Mouse (Mus musculus): ENCODE measurements at regions not wholly inside any gene's neighbourhood (a gene's known extent, or its start where the extent isn't known, plus 50 kb on each side); places are given as distances from the start of the nearest gene placed in this dataset.

DNA sequence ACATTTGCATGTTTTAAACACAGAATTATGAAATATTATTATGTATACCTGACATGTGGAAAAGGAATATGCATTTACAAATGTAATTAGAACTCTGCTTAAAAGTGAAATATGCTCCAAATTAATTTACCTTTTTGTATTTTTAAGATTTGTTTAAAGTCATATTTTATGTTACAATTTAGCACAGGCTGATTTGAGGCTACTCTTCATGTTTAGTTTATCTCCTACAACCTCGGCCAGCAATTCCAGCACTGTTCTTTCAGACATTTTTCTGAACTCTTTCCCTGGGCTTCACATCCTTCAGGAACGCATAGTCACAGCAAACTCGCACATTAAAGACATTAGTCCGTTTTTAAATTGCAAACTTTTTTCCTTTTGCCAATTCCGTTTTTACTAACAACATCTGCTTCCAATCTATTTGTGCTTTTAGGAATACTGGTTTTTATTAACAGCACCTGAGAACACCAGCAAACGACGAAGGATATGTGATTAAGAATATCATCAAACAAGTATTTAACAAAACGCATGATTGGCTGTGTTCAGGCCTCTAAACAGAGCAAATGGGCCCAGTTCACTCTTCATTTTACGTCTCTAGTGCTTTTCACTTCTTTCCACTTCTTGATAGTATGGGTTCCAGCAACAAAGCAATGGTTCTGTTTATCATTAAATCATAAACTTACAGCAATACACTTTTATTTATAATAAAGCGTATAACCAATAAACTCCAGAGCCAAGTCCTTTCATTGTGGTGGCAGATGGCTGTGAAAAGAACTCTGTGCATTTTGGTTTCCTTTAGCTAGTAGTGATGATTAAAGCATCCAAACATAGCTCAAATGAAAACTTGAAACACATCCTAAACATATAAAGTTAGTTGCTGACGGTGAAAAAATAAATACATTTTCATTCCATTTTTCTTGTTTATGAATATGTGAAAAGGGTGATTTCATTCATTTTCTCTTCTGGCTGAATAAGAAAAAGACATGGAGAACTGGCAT is 251.3 kb upstream of the Nfe2l3 start:
- DNase-seq, result no peak
- intact Hi-C loops (cut with DNase I; ENCODE audit: low total_unique reads), result loop anchor here (10.0 kb wide), 2 partner anchors 824 to 1966 kb away; partner anchors contain the start of gene Igf2bp3

DNA sequence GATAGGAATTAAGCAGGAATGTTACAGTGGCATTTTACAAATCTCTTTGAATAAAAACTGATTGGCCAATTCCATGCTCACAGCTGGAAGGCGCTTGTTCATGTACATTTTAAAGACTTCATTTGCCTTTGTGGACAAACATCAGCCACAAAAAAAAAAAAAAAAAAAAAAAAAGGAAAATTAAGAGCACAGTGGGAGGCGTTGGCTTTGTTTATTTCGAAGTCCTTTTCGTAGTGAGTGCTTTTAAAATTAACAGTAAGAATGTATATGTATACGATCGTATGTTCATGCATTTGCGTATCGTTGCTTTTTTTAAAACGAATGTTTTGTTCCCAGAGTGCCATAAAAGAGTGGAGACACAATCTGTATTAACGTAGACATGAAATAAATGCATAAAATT is 250.6 kb upstream of the Nfe2l3 start:
- intact Hi-C loops (cut with DNase I; ENCODE audit: low total_unique reads), result loop anchor here (10.0 kb wide), 2 partner anchors 823 to 1967 kb away; partner anchors contain the start of gene Igf2bp3
- DNase-seq, result no peak

DNA sequence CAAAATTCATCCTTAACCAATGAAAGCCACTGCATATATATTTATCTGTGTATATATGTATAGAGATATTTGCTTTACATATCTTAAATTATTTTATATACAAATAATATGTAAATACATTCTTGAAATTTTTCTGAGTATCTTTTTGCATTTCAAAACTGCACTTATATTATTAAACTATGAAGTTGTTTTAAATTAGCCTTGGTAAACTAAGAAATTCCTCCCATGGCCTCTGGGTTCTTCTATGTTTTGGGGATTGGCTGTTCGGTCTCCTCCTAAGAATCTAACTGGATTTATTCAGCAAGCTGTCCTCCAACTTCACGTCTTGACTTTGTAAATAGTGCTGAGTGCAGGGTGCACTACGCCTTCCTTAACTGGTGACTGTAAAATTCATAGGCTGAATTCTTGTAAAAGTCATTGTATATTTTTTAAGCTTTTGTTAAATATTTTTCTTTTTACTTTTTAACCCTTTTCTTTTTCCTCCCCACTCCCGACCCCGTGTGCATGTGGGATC is 249.6 kb upstream of the Nfe2l3 start:
- intact Hi-C loops (cut with DNase I; ENCODE audit: low total_unique reads), result loop anchor here (10.0 kb wide), 2 partner anchors 822 to 1968 kb away; partner anchors contain the start of gene Igf2bp3
- no peak for DNase-seq

DNA sequence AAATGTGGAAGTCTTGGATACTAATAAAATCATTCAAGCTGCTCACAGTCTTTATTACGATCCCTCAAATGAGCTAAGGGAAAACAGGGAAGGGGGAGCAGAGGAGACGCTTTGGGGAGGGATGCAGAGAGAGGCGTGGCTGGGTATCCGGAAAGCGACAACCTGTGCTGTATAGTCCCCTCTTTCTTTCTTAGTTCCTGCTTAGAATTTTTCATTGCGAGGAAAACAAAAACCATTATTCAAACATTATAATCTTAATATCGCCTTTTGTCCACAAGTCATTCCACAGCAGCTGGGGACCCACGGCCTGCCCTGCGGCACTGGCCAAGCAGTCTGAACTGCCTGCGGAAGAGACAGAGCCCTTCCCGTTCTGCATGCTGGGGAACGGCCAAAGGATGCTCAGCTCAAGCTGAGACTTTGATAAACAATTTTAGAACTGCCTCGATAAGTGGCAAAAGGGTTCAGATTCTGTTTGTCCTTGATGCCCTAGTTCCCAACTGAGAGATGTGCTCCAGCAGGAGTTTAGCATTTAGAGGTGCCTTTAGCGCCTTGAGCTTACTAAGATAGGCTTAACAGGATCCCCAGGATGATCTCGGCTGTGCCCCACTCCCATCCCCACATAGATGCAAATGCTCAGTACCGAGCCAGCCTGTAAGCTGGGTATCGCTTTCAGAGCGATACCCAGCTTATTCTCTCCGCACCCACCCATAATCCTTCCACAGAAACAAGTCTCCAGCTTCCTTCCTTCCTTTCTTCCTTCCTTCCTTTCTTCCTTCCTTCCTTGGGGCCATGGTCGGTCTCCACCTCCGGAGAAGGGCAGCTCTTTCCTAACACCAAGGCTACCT is 248.7 kb upstream of the Nfe2l3 start:
- intact Hi-C loops (cut with DNase I; ENCODE audit: low total_unique reads), result loop anchor here (10.0 kb wide), 2 partner anchors 821 to 1969 kb away; partner anchors contain the start of gene Igf2bp3
- no peak for DNase-seq

DNA sequence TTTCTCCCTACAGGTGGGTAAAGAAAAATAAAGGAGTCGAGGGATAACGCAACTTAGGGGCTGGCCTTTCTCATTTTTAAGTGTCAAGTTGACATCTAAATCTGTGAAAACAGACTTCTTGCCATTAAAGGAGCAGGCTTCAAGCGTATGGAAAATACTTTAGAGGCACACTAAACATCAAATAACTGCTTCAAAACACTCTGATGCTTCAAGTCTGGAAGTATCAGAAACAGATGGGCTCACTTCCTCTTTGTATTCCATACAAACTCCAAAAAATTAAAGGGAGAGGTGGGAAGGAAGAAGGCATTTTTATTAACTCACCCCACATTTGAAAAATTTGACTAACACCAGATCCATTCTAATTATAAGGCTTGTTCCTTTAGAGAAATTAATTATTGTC is 248.0 kb upstream of the Nfe2l3 start:
- intact Hi-C loops (cut with DNase I; ENCODE audit: low total_unique reads), result loop anchor here (10.0 kb wide), 2 partner anchors 820 to 1970 kb away; partner anchors contain the start of gene Igf2bp3
- no peak for DNase-seq

DNA sequence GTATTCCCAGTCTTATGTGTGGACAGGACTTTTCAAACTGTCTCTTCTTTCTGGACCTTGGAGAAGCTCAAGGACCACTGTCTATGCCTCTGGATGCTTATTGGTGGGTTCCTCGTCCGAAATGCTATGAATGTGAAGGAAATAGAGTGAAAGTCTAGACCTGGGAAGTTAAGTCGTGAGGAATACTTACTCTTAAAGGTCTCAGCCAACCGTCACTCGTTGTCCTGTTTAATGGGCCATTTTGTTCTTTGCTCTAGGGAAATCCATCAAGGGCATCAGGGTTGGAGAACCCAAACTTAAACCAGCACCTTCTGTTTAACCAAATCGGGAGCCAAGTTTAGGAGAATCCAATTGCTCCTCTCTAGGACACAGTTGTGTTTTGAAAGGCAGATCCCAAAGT is 247.3 kb upstream of the Nfe2l3 start:
- intact Hi-C loops (cut with DNase I; ENCODE audit: low total_unique reads), result loop anchor here (10.0 kb wide), 2 partner anchors 820 to 1970 kb away; partner anchors contain the start of gene Igf2bp3
- DNase-seq, result no peak

DNA sequence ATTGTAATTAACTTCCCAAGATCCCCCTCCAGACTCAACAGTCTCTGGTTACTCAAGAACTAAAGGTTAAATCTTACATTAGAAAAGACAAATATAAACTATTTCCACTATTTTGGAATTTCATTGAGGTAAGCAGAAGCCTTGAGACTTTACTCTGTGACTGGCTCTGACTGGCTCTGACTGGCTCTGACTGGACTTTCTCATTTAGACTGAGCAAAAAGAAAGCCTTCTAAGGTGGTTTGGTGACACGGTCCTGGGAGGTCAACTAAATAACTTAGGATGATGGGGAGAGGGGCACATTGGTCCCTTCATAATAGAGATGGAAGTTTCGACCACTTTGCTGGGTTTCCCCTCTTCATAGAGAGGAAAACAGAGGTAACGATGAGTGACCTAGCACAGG is 243.3 kb upstream of the Nfe2l3 start:
- intact Hi-C loops (cut with DNase I; ENCODE audit: low total_unique reads), result loop anchor here (10.0 kb wide), 2 partner anchors 816 to 1974 kb away; partner anchors contain the start of gene Igf2bp3
- DNase-seq, result no peak

DNA sequence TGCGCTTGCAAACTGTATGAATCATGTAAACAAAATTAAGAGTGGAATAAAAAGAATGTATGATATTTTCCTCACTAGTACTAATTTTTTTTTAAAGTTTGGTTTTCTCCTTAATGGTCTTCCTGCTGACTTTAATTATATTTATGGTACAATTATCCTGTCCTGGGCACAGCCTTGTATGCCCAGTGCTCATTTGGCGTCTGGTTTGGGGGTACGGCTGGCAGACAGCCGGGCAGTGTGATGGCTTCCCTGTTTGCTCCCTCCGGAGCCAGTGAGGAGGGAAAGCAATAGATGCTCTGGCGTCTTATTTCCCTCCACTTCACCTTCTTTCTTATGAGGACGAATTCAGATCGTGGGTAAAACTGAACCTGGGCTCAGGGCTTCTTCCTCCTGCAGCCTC is 239.6 kb upstream of the Nfe2l3 start:
- intact Hi-C loops (cut with DNase I; ENCODE audit: low total_unique reads), result no loop called here
- DNase-seq, result no peak

DNA sequence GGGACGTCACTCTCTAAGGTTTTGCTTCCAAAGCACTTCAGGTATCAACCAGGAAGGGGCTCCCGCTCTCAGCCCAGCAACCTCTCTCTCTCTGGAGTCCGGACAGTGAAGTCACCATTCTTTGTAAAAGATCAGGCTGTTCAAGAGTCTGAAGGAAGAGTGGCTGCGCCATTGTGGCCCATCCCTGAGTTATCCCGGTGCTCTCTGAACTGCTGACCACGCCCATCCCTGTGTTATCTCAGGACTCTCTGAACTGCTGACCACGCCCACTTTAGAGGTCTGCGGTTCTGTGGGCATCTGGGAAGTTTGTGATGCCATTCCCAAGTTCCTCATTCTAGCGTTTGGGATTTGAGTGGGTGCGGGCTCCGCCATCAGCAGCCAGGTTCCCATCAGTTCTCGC is 239.1 kb upstream of the Nfe2l3 start:
- intact Hi-C loops (cut with DNase I; ENCODE audit: low total_unique reads), result no loop called here
- no peak for DNase-seq

DNA sequence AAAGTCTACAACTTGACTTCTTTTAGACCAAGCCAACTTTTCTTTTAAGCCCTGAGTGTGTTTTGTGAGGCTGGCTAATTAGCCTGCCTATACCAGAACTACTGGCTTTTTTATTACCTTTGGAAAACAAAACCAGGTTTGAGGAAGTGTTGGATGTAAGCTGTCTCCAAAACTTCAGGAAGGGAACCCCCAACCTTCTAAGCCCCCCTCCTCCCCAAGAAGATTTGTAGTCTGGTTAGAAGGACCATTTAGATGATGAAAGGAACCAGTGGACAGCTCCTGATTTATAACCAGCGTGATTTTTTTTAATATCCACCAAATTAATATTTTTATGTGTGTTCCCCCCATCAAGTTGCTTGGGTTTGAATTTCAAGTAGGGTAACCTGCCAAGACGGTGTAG is 236.1 kb upstream of the Nfe2l3 start:
- intact Hi-C loops (cut with DNase I; ENCODE audit: low total_unique reads), result no loop called here
- DNase-seq, result no peak

DNA sequence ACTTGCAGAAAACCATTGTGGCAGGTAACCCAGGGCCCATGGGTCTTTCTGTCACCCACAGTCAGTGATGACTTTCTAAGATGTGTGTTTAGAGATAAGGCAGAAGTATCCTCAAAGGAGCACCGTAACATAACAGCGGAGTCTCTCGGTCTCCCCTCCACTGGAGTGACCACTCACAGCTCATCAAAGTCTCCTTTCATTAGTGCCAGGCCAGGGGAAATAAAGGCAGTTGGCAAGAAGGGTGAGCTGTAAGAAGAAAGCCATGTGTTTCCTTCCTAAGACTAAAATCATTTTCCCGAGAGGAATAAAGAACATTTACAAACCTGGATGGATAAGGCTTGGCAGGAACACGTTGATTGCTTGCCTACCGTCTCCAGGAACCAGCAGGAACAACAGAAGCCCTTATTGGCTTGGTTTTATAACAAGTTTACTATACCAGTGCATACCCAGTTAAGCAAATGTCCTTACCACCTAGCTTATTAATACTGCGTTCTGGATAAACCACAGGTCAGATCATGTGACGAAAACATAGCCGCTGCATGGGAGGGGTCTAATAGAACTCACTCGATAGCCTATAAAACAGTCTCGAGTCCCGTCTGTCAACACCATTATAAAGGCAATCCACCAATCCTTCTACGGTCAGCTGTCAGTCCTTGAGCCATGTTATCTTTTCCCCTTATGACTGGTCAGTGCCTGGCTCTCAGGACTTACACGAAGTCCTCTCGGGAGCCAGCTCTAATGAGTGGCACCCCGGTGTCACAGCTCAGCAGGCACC is 235.3 kb upstream of the Nfe2l3 start:
- intact Hi-C loops (cut with DNase I; ENCODE audit: low total_unique reads), result no loop called here
- no peak for DNase-seq

DNA sequence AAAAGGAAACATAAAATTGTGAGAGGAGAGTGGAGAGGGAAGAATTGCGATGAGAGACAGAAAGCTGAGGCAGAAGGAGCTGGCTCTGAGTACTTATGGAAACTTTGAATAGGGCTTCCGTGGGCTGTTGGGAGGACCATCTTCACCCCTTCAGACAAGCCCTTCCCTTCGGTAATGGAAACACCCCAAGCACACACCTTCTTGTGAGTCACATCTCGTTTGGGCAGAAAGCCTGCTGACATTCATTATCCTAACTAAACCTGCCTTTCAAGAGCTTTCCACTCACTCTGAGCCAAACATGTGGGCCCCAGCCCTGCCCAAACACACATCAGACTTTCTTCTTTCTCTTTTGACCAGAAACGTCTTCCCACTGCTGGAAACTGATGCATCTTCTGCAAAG is 232.3 kb upstream of the Nfe2l3 start:
- DNase-seq, result no peak
- intact Hi-C loops (cut with DNase I; ENCODE audit: low total_unique reads), result loop anchor here (10.0 kb wide), 1 partner anchor 655 kb away; no protein-coding TSS in a partner anchor

DNA sequence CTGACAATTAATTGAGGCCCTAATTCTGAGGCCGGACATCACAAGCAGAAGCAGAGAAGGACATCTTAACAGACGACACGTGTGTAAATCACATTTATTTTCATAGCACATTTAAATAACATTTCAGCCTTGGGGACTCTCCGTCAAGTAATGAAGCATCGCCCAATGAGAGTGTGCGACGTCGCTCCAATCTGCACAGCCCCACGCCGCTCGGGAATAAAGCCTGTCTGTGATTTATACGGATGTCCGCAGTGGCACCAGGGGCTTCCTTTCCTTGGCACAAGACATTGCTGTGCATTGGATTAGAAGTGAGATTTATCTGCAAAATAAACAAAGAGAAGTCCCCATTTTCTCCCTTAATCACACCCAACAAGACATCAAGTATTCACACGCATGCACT is 231.6 kb upstream of the Nfe2l3 start:
- DNase-seq, result no peak
- intact Hi-C loops (cut with DNase I; ENCODE audit: low total_unique reads), result loop anchor here (10.0 kb wide), 1 partner anchor 654 kb away; no protein-coding TSS in a partner anchor

DNA sequence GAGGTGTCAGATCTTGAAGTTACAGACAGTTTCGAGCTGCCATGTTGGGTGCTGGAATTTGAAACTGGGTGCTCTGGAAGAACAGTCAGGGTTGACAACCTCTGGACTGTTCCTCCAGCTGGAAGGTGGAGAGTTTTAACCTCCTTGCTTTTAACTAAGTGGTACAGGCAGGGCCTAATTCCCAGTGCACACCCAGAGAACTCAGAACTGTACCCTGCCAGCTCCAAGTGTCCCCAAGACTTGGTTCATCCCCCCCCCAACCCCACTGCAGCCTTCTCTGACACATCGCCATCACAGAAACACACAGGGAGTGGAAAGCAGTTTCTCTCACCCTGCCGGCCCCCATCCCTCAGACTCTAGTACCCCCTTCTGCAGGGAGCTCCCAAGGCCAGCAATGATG is 228.2 kb upstream of the Nfe2l3 start:
- DNase-seq, result no peak
- intact Hi-C loops (cut with DNase I; ENCODE audit: low total_unique reads), result loop anchor here (10.0 kb wide), 1 partner anchor 650 kb away; no protein-coding TSS in a partner anchor

DNA sequence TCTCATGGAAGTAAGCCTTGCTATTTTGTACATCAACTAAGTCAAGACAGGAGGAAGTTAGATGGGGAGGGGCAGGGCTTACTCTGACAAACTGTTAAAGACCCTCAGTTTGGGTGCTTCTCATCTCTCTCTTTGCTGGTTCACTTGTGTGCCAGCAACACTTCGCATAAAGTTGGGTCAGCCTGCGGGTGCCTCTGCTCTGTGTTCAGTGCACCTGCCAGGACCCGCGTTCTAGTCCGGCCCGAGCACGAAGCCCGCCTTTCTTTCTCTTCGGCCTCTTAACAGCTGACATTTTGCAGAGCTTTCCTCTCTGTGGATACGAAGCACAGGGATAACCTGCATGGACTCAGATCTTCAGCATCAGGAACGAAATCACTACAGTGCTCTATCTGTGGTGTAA is 227.1 kb upstream of the Nfe2l3 start:
- intact Hi-C loops (cut with DNase I; ENCODE audit: low total_unique reads), result loop anchor here (10.0 kb wide), 1 partner anchor 649 kb away; no protein-coding TSS in a partner anchor
- DNase-seq, result no peak

DNA sequence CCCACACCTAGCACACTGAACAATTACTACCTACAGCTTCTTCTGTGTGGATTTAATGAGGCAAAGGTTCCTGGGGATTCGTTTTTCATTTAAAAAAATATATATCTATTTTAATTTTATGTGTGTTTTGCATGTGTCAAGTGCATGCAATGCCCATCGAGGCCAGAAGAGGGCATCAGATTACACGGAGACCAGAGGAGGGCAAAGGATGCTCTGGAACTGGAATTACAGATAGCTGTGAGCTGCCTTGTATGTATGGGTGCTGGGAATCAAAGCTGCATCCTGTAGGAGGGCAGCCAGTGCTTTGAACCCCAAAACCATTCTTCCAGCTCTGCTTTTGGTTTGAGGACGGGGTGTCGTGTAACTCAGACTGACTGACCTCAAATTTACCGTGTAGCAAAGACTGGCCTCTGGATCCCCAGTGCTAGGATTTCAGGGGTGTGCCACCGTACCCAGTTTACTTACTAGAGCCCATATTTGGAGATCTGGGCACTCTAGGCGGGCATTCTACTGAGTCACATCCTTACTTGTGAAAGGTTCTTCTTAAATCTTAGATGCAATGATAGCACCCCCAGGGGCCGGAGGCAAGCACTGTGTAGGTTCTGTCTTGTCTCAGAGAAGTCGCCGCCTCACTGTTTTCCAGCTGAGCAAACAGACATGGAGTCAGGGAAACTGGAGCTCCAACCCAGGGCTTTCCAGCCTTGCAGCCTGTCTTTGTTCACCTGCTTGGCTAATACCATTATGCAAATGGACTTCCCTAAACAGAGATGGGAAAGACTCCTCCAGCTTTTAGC is 225.6 kb upstream of the Nfe2l3 start:
- intact Hi-C loops (cut with DNase I; ENCODE audit: low total_unique reads), result loop anchor here (10.0 kb wide), 1 partner anchor 648 kb away; no protein-coding TSS in a partner anchor

DNA sequence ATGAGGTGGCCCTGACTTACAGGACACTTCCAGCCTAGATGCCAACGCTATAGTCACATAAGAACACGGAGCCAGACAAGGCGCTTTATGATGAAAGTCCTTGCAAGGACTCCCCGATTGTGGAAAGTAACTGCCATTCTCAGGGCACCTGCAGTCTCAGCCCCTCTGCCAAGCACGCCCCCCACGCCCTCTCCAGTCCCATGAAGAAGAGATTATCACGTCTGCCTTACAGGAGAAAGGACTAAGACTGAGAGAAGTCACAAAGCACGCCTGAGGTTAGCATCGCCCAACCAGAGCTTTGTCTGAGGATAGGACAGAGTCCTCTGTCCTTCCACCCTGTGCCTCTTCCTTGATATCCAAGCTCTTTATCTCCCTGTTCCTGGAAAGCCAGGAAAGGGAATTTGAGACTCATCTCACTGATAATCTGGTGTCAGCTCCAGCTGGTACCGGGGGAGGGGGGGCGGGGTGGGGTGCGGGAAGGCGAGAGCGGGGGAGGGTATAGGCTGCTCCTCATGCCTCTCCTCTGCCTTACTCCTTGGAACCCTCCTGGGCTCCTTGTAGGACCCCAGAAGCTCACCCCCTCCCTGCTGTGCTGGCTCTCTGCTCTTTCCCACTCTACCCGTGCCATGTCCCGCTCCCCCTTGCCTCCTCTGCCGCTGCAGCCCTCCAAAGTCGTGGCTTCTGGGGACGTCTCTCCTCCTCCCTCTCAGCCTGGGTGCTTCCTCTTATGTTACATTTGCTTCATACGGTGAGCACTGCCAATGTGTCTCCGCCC is 224.7 kb upstream of the Nfe2l3 start:
- no peak for DNase-seq
- intact Hi-C loops (cut with DNase I; ENCODE audit: low total_unique reads), result loop anchor here (2.0 to 10.0 kb wide), 2 partner anchors 371 to 647 kb away; no protein-coding TSS in a partner anchor

More for the DNA sequence above, 225.6 kb upstream of the Nfe2l3 start:
- DNase-seq, result peak; percentile 52

All from gastrocnemius, postnatal 14 days (tissue).